Mouse (Mus musculus): ENCODE results near the gene Cpne2.

Gene Cpne2

GRCm38 (mm10) chr8:94581820-94582483, 49.2 kb downstream of the Cpne2 start:
- DNase-seq (ENCODE audit: low read depth, low spot score) = no peak

DNA sequence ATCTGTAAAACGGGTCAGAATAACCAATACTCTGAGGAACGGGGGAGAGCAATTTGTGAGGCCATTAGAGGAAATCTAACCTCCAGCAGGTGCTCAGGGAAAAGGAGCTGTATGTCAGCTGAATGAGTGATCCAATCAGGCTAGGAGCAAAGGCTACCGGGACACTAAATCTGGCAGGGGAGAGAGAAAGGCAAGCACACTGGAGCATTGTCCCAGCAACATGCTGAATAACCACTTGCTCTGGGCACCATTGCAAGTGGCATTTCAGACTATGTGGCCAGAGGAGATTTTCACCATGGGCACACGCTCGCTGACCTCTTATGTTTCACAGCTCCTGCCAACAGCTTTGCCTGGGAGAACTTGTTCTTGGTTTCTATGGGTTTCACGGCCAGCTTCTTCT, 49.8 kb downstream of the Cpne2 start:
- DNase-seq (ENCODE audit: low read depth, low spot score) = no peak

GRCm38 (mm10) chr8:94584238-94584817, 51.5 kb downstream of the Cpne2 start:
- DNase-seq (ENCODE audit: low read depth, low spot score) = peak; percentile 10

DNA sequence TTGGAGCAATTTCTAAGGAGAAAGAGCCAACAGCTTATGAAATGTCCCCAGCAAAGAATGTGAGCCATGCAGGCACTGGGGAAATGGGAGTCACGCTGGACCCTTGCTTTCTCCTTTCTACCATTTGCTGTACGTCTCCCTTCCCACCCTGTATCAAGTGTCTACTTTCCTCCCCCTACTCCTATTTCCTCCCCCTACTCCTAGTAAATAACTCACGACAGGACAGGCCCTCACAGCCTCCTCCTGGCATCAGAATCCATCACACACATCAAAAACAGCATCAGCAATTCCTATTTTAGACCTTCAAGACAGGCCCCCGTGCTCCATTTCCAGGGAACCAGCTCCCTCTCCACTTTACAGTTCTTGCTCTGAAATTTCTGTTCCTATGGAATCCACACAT, 58.9 kb downstream of the Cpne2 start:
- no peak for DNase-seq (ENCODE audit: low read depth, low spot score)

- DNase-seq (ENCODE audit: low read depth, low spot score) = no peak
Observed at GRCm38 (mm10) chr8:94594211-94594610, 61.4 kb downstream of the Cpne2 start.

DNA sequence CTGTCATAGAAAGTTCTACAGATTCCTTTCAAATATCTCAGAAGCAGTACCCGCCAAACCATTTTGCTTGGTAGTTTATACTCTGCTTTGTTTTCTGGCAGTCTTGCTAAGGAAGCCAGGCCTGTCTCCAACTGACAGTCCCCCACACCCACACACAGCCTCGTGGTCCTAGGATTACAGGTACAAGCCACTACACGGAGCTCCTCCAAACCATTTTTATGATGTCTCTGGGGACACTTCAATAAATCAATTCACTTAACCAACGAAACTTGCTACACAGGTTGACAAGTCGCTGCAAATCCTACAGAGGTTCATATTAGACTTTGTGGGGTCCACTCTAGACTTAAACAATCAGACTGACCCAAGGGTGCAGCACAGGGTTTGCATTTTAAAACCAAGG, 67.7 kb downstream of the Cpne2 start:
- no peak for DNase-seq (ENCODE audit: low read depth, low spot score)

DNA sequence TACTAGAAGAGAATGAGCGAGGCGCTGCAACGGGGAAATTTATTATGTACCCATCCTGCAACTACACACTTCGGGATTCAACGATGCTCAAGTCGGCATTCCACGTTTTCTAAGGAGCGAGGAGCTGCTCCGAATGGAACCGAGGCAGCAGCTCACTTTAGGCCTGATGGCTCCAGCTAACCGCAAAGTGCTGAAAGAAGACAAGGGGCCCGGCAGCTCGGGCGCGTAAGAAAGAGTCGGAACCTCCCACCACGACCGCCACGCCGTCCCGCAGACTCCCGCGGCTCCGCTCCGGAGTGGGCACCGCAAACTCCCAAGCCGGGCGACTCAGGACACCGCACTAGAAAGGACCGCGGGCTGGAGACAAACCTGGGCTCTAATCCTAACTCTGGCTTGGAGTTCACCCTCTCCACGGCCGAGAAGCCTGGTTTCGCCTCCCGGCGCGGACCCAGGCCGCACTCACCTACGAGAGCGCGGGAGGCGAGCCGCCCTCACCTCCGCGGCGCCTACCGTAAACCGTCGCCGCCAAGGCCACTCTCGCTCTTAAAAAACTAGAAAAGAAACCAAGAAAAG, 68.3 kb downstream of the Cpne2 start:
- DNase-seq (ENCODE audit: low read depth, low spot score) = no peak

DNA sequence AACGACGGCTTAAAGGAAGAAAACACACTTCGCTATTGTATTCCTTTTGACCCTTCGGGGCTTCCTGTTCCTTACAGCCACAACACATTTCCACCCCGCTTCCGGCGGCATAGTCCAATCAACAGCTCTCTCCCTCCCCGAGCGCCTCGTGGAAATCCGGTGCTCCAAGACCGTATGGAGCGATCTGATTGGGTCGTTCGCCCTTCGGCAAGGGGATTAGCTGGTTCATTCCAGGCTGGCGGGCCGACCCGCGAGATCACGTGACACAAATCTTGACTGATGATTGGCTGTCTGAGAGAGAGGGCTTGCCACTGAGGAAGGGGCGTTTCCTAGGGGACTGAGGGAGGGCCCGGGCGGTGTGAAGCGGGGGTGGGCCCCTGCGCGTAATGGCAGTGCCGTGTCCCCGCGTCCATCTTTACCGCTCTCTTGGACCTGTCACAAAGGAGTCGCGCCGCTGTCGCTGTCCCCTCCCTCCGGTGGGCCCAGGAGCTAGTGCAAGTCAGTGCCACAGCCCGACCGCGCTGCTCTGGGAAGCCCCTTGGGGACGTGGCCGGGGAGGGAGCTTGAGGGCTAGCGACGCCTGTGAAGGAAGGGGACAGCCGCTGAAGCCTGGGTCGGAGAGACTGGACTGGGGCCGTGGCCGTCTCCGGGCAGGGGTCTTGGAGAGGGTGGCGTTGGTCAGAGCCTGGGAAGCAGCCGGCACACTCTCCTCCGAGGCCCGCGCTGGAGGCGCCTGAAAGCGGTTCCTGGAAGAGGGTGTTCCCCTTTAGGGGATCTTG, 69.0 kb downstream of the Cpne2 start, which contains the start of the genes Rspry1 and Fam192a:
TSS of gene Rspry1 (plus strand) at position 331 of the 779 bp plus-strand sequence.
TSS of gene Fam192a (minus strand) at position 391 of the 779 bp plus-strand sequence.
- DNase-seq (ENCODE audit: low read depth, low spot score) = peak; percentile 100

- peak; percentile 3 for DNase-seq (ENCODE audit: low read depth, low spot score)
Observed at GRCm38 (mm10) chr8:94602471-94603131, 69.8 kb downstream of the Cpne2 start.

DNA sequence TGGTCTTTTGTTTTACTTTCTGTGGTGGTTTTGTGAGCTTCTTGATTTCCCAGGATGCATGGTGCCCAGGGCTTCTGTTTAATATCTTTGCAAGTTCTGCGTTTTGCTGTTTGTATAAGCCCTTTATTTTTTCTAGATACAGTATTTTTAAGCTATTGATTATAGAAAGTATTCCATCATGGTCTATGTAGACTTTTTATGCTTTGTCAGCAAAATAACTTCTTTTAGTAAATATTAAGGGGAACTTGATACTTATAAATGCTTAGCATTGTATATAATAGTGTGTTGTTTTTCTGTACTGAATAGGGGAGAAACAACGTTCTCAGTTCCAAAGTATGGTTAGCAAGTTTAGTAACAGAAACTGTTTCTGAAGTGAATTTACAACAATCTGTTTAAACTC, 71.2 kb downstream of the Cpne2 start:
- DNase-seq (ENCODE audit: low read depth, low spot score) = no peak

DNA sequence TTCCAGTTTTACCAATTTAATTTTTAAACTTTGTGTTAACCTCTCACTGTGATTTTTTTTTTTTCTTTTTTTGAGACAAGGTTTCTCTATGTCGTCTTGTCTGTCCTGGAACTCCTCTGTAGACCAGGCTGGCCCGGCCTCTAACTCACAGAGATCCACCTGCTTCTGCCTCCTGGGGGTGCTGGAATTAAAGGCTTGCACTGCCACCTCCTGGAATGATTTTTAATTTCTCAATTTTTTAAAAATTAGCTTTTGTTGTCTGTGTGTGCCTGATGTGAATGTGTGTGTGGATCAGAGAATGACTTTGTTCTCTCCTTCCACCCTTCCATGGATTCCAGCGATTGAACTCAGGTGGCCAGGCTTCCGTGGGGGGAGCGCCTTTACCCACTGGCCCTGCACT, 74.3 kb downstream of the Cpne2 start:
- no peak for DNase-seq (ENCODE audit: low read depth, low spot score)
